Mouse (Mus musculus) forebrain, postnatal 0 days (tissue): ENCODE data around the gene Akap17b. TPM values are rescaled to one million over a fixed set of nuclear protein-coding genes. Genes with fewer than 3 reads are reported as not detected.

Experiments
- ATAC-seq: fragments of 200-750 bp; cut with Nextera tagmentation; 2 replicates; pipeline ENCODE4 v1.8.0; 2017; ENCODE audit warnings: mild to moderate bottlenecking, moderate library complexity
- DNase-seq: peaks from one replicate; pipeline ENCODE4 v3.0.0-alpha.2; 2015
- H3K27ac ChIP-seq: fragments of 300-500 bp; sonication (generic); 2 replicates; pipeline ENCODE4 v1.5.1; 2014; ENCODE audit warnings: low read depth, mild to moderate bottlenecking, antibody characterized with exemption, low read length, moderate library complexity, mixed read lengths
- H3K27me3 ChIP-seq: fragments of 300-500 bp; sonication (generic); 2 replicates; pipeline ENCODE4 v1.6.1; 2014; ENCODE audit warnings: mild to moderate bottlenecking, low read length, mixed read lengths; ENCODE audit not compliant: insufficient read depth
- H3K36me3 ChIP-seq: fragments of 300-500 bp; sonication (generic); 2 replicates; pipeline ENCODE4 v1.6.1; 2014; ENCODE audit warnings: mild to moderate bottlenecking, moderate library complexity; ENCODE audit not compliant: insufficient read depth
- H3K4me1 ChIP-seq: fragments of 300-500 bp; sonication (generic); 2 replicates; pipeline ENCODE4 v1.6.1; 2014; ENCODE audit warnings: antibody characterized with exemption; ENCODE audit not compliant: insufficient read depth
- H3K4me2 ChIP-seq: fragments of 300-500 bp; sonication (generic); 2 replicates; pipeline ENCODE4 v1.6.1; 2014; ENCODE audit warnings: low read depth, mild to moderate bottlenecking, moderate library complexity
- H3K4me3 ChIP-seq: fragments of 300-500 bp; sonication (generic); 2 replicates; pipeline ENCODE4 v1.5.1; 2014; ENCODE audit warnings: low read depth, low read length, mixed read lengths
- H3K9ac ChIP-seq: fragments of 300-500 bp; sonication (generic); 2 replicates; pipeline ENCODE4 v1.6.1; 2014; ENCODE audit warnings: mild to moderate bottlenecking
- H3K9me3 ChIP-seq: fragments of 300-500 bp; sonication (generic); 2 replicates; pipeline ENCODE4 v1.6.1; 2016; ENCODE audit warnings: low read length
- CTCF ChIP-seq: sonication (generic); IDR thresholded peaks from 2 replicates; pipeline ENCODE4 v1.5.1; 2016; ENCODE audit warnings: antibody characterized with exemption, control low read depth, low read depth
- WGBS: fragments of 180-500 bp; shearing (Covaris S2); extraction: QIAGEN DNeasy Blood & Tissue Kit; methylation state at CpG from one replicate; pipeline ENCODE4 v1.1.7; 2014; 5-methylcytosine and 5-hydroxymethylcytosine counted together
- polyA plus RNA-seq: library from polyadenylated mRNA; unstranded; fragments of >200 nt; fragmentation: Nextera tagmentation; extraction: Ambion mirVana; gene quantifications from 2 replicates; pipeline ENCODE4 v1.2.1, GENCODE M21; 2015
- total RNA-seq: library from RNA; depleted of rRNA; stranded (reverse); fragments of >200 nt; gene quantifications from 2 replicates; pipeline ENCODE4 v1.2.3, GENCODE M21; 2014

Gene Akap17b
- total and polyA plus RNA-seq, 2 experiments from 2014 or later, result 3.7 to 13.0 TPM

GRCm38 (mm10) chrX:36628102-36628501 lies 17.1 kb downstream of the Akap17b start:
- no peaks in the 10 kb centered on the region for H3K9me3 ChIP-seq
- no peaks in the 10 kb centered on the region for H3K27me3 ChIP-seq
- ATAC-seq (no peak), DNase-seq (no peak)
- H3K4me3 ChIP-seq, result no peak overlapping the region
- no peaks in the 10 kb centered on the region for H3K4me1 ChIP-seq
- H3K27ac ChIP-seq, result no peak overlapping the region
- 72% methylated on average over 3 of the region's 3 CpGs for WGBS
- H3K36me3 ChIP-seq, result no peaks in the 10 kb centered on the region
- TF ChIP-seq CTCF, result no peak
- no peak overlapping the region for H3K4me2 ChIP-seq
- no peak overlapping the region for H3K9ac ChIP-seq

- Histone ChIP-seq H3K9ac (no peak overlapping the region), H3K4me2 (no peak overlapping the region)
- 80% methylated on average over 2 of the region's 2 CpGs for WGBS
These were observed 36.1 kb downstream of the Akap17b start for GRCm38 (mm10) chrX:36609117-36609516.

GRCm38 (mm10) chrX:36604040-36604439 lies 41.2 kb downstream of the Akap17b start:
- no peak overlapping the region for H3K9ac ChIP-seq
- DNase-seq (no peak), ATAC-seq (no peak)
- H3K4me1 ChIP-seq, result peaks cover 6% of the 10 kb centered on the region; the same call in 1 of the 2 replicates
- no peaks in the 10 kb centered on the region for H3K9me3 ChIP-seq
- no peak overlapping the region for H3K27ac ChIP-seq
- no peaks in the 10 kb centered on the region for H3K36me3 ChIP-seq
- H3K27me3 ChIP-seq, result no peaks in the 10 kb centered on the region
- TF ChIP-seq CTCF, result no peak
- 85% methylated on average over 4 of the region's 4 CpGs for WGBS
- H3K4me2 ChIP-seq, result no peak overlapping the region
- no peak overlapping the region for H3K4me3 ChIP-seq

More at GRCm38 (mm10) chrX:36609117-36609516, 36.1 kb downstream of the Akap17b start:
- no peak overlapping the region for H3K4me3 ChIP-seq
- H3K4me1 ChIP-seq, result no peaks in the 10 kb centered on the region
- no peaks in the 10 kb centered on the region for H3K9me3 ChIP-seq
- no peak for TF ChIP-seq CTCF
- H3K27ac ChIP-seq, result no peak overlapping the region
- DNase-seq (no peak), ATAC-seq (no peak)
- H3K27me3 ChIP-seq, result no peaks in the 10 kb centered on the region
- H3K36me3 ChIP-seq, result no peaks in the 10 kb centered on the region

GRCm38 (mm10) chrX:36602926-36603325 lies 42.3 kb downstream of the Akap17b start:
- Histone ChIP-seq H3K4me3 (no peak overlapping the region), H3K9ac (no peak overlapping the region), H3K9me3 (no peaks in the 10 kb centered on the region), H3K4me1 (peaks cover 6% of the 10 kb centered on the region; the same call in 1 of the 2 replicates), H3K36me3 (no peaks in the 10 kb centered on the region), H3K27me3 (no peaks in the 10 kb centered on the region), H3K27ac (no peak overlapping the region), H3K4me2 (no peak overlapping the region)
- 87% methylated on average over 2 of the region's 2 CpGs for WGBS
- no peak for DNase-seq
- ATAC-seq, result no peak
- TF ChIP-seq CTCF, result no peak

- no peak overlapping the region for H3K9ac ChIP-seq
- no peak for TF ChIP-seq CTCF
- H3K9me3 ChIP-seq, result no peaks in the 10 kb centered on the region
- WGBS, result 69% methylated on average over 8 of the region's 8 CpGs
- DNase-seq (no peak), ATAC-seq (no peak)
- H3K4me2 ChIP-seq, result peak overlapping the region; percentile 54
- H3K27me3 ChIP-seq, result no peaks in the 10 kb centered on the region
- H3K36me3 ChIP-seq, result no peaks in the 10 kb centered on the region
- peak overlapping the region; percentile 59 for H3K4me3 ChIP-seq
- H3K4me1 ChIP-seq, result peaks cover 6% of the 10 kb centered on the region; the same call in 1 of the 2 replicates
- H3K27ac ChIP-seq, result no peak overlapping the region
These were observed 45.1 kb downstream of the Akap17b start for GRCm38 (mm10) chrX:36600066-36600465.

GRCm38 (mm10) chrX:36599656-36600055 lies 45.5 kb downstream of the Akap17b start:
- H3K27ac ChIP-seq, result no peak overlapping the region
- H3K4me3 ChIP-seq, result peak overlapping the region; percentile 59
- no peaks in the 10 kb centered on the region for H3K36me3 ChIP-seq
- H3K4me1 ChIP-seq, result peaks cover 6% of the 10 kb centered on the region; the same call in 1 of the 2 replicates
- no peak for TF ChIP-seq CTCF
- H3K27me3 ChIP-seq, result no peaks in the 10 kb centered on the region
- 37% methylated on average over 3 of the region's 3 CpGs for WGBS
- peak overlapping the region; percentile 54 for H3K4me2 ChIP-seq
- no peaks in the 10 kb centered on the region for H3K9me3 ChIP-seq
- DNase-seq (no peak), ATAC-seq (no peak)
- H3K9ac ChIP-seq, result peak overlapping the region; percentile 86

GRCm38 (mm10) chrX:36598861-36599344 lies 46.3 kb downstream of the Akap17b start:
- DNase-seq (peak; percentile 42), ATAC-seq (peak; percentile 62)
- Histone ChIP-seq H3K9me3 (no peaks in the 10 kb centered on the region), H3K4me1 (peaks cover 6% of the 10 kb centered on the region; the same call in 1 of the 2 replicates), H3K27me3 (no peaks in the 10 kb centered on the region), H3K36me3 (no peaks in the 10 kb centered on the region), H3K9ac (peak overlapping the region; percentile 86), H3K27ac (peak overlapping the region; percentile 87), H3K4me3 (peak overlapping the region; percentile 59), H3K4me2 (peak overlapping the region; percentile 54)
- 32% methylated on average over 14 of the region's 14 CpGs for WGBS
- no peak for TF ChIP-seq CTCF
